Mouse (Mus musculus) MN1 (cell line): Measurements from ENCODE around the gene Aco2.

Source experiments
- DNase-seq: peaks from one replicate; pipeline ENCODE4 v3.0.0-alpha.2; 2016; ENCODE audit warnings: low spot score

Aco2 gene

GRCm38 (mm10) chr15:81846755-81847154, 25.4 kb upstream of the Aco2 start:
- no peak for DNase-seq

- no peak for DNase-seq
These were observed 24.9 kb upstream of the Aco2 start for GRCm38 (mm10) chr15:81847161-81847560.

- DNase-seq, result no peak
These were observed 24.2 kb upstream of the Aco2 start for GRCm38 (mm10) chr15:81847861-81848260.

- DNase-seq, result peak; percentile 82
These were observed 23.8 kb upstream of the Aco2 start for GRCm38 (mm10) chr15:81848301-81848700.

GRCm38 (mm10) chr15:81849104-81849503, 23.0 kb upstream of the Aco2 start:
- DNase-seq, result no peak

- no peak for DNase-seq
These were observed 21.4 kb upstream of the Aco2 start for GRCm38 (mm10) chr15:81850718-81851117.

GRCm38 (mm10) chr15:81851375-81851774, 20.7 kb upstream of the Aco2 start:
- no peak for DNase-seq

GRCm38 (mm10) chr15:81852411-81853000, 19.6 kb upstream of the Aco2 start:
- DNase-seq, result no peak

- DNase-seq, result no peak
These were observed 19.0 kb upstream of the Aco2 start for GRCm38 (mm10) chr15:81853081-81853480.

- peak; percentile 96 for DNase-seq
These were observed 15.9 kb upstream of the Aco2 start for GRCm38 (mm10) chr15:81856030-81856790.

- DNase-seq, result peak; percentile 64
These were observed 15.0 kb upstream of the Aco2 start for GRCm38 (mm10) chr15:81856938-81857723.

GRCm38 (mm10) chr15:81857724-81858116, 14.4 kb upstream of the Aco2 start:
- DNase-seq, result no peak

- peak; percentile 97 for DNase-seq
These were observed 14.0 kb upstream of the Aco2 start for GRCm38 (mm10) chr15:81858138-81858516.

GRCm38 (mm10) chr15:81858517-81859329, 13.4 kb upstream of the Aco2 start, which contains the start of gene Tob2:
Gene Tob2 (minus strand): TSS chr15:81858796.
- peak; percentile 81 for DNase-seq

GRCm38 (mm10) chr15:81859330-81860255, 12.5 kb upstream of the Aco2 start:
- DNase-seq, result peak; percentile 98

GRCm38 (mm10) chr15:81860471-81861135, 11.5 kb upstream of the Aco2 start:
- DNase-seq, result peak; percentile 64

GRCm38 (mm10) chr15:81864238-81864637, 7.9 kb upstream of the Aco2 start:
- DNase-seq, result no peak

GRCm38 (mm10) chr15:81869985-81870384, 2.1 kb upstream of the Aco2 start:
- no peak for DNase-seq

- DNase-seq, result peak; percentile 99
These were observed 376 bp upstream of the Aco2 start, which contains the start of gene Phf5a for GRCm38 (mm10) chr15:81871604-81872261. Gene Phf5a (minus strand): TSS chr15:81871911.
